Mouse (Mus musculus) MEL (cell line): ENCODE results near the gene Cacna1s. TPM values are rescaled to one million over a fixed set of nuclear protein-coding genes. Genes with fewer than 3 reads are reported as not detected.

Experiments used
- DNase-seq: peaks from one replicate; pipeline ENCODE4 v3.0.0; 2011; ENCODE audit warnings: low read depth, low spot score
- H3K27ac ChIP-seq: 2 replicates; pipeline ENCODE4 v1.5.1; 2012; ENCODE audit warnings: low read depth, mild to moderate bottlenecking, control low read depth, low read length, moderate library complexity; ENCODE audit not compliant: control insufficient read depth
- H3K27me3 ChIP-seq, 2 experiments: fragments of 150-350 bp in 1 of 2; sonication (generic) in 1 of 2; 2 replicates each; pipeline ENCODE4 v1.6.1; 2012; ENCODE audit warnings: low read length in 2 of 2, mild to moderate bottlenecking in 2 of 2, improper control_type of control experiment in 1 of 2, moderate library complexity in 1 of 2; ENCODE audit not compliant: insufficient read depth in 2 of 2, control insufficient read depth in 1 of 2
- H3K36me3 ChIP-seq, 2 experiments: 2 replicates each; pipeline ENCODE4 v1.6.1; 2012 to 2014; ENCODE audit warnings: low read length in 2 of 2, improper control_type of control experiment in 1 of 2, inconsistent platforms in 1 of 2, mild to moderate bottlenecking in 1 of 2; ENCODE audit not compliant: insufficient read depth in 2 of 2, control insufficient read depth in 1 of 2
- H3K4me1 ChIP-seq, 2 experiments: fragments of 150-350 bp in 1 of 2; sonication (generic) in 1 of 2; 2 replicates each; pipeline ENCODE4 v1.6.1; 2012; ENCODE audit warnings: low read length in 2 of 2, improper control_type of control experiment in 1 of 2, mild to moderate bottlenecking in 1 of 2; ENCODE audit not compliant: insufficient read depth in 2 of 2, control insufficient read depth in 1 of 2
- H3K4me3 ChIP-seq, 2 experiments: fragments of 150-350 bp in 1 of 2; sonication (generic) in 1 of 2; 2 replicates each; pipeline ENCODE4 v1.5.1; 2012; ENCODE audit warnings: low read depth in 2 of 2, low read length in 2 of 2, mild to moderate bottlenecking in 2 of 2, moderate library complexity in 2 of 2, control low read depth in 1 of 2, improper control_type of control experiment in 1 of 2; ENCODE audit not compliant: control insufficient read depth in 1 of 2, insufficient read depth in 1 of 2
- H3K79me2 ChIP-seq: 2 replicates; pipeline ENCODE4 v1.6.1; 2012; ENCODE audit warnings: mild to moderate bottlenecking, low read length, moderate library complexity; ENCODE audit not compliant: control insufficient read depth, poor library complexity, insufficient read depth
- H3K9ac ChIP-seq: 2 replicates; pipeline ENCODE4 v1.6.1; 2012; ENCODE audit warnings: low read depth, mild to moderate bottlenecking, control low read depth, low read length, moderate library complexity; ENCODE audit not compliant: control insufficient read depth, poor library complexity, severe bottlenecking
- H3K9me3 ChIP-seq: fragments of 150-350 bp; sonication (generic); replicated peaks from 2 replicates; pipeline ENCODE4 v1.6.1; 2012; ENCODE audit warnings: mild to moderate bottlenecking, low read length, improper control_type of control experiment, moderate library complexity; ENCODE audit not compliant: insufficient read depth
- BHLHE40 ChIP-seq: IDR thresholded peaks from 2 replicates; pipeline ENCODE4 v1.6.1; 2012; ENCODE audit warnings: low read depth, mild to moderate bottlenecking, inconsistent platforms, low read length, improper control_type of control experiment, borderline replicate concordance
- ELF1 ChIP-seq: IDR thresholded peaks from 2 replicates; pipeline ENCODE4 v1.6.1; 2014; ENCODE audit warnings: low read depth, mild to moderate bottlenecking, inconsistent platforms, low read length, improper control_type of control experiment, moderate library complexity
- JUND ChIP-seq: IDR thresholded peaks from 2 replicates; pipeline ENCODE4 v1.6.1; 2011; ENCODE audit warnings: low read depth, mild to moderate bottlenecking, improper control_type of control experiment, low read length
- MAFK ChIP-seq: IDR thresholded peaks from 2 replicates; pipeline ENCODE4 v1.6.1; 2011; ENCODE audit warnings: low read depth, mild to moderate bottlenecking, low read length, improper control_type of control experiment, borderline replicate concordance
- MAX ChIP-seq: IDR thresholded peaks from 2 replicates; pipeline ENCODE4 v1.6.1; 2011; ENCODE audit warnings: low read length, improper control_type of control experiment
- MXI1 ChIP-seq: IDR thresholded peaks from 2 replicates; pipeline ENCODE4 v1.6.1; 2011; ENCODE audit warnings: mild to moderate bottlenecking, low read depth, low read length, improper control_type of control experiment
- MYB ChIP-seq: IDR thresholded peaks from 2 replicates; pipeline ENCODE4 v1.6.1; 2011; ENCODE audit warnings: mild to moderate bottlenecking, low read depth, low read length, improper control_type of control experiment
- MYC ChIP-seq: IDR thresholded peaks from 2 replicates; pipeline ENCODE4 v1.6.1; 2011; ENCODE audit warnings: low read depth, mild to moderate bottlenecking, low read length, improper control_type of control experiment, moderate library complexity
- SIN3A ChIP-seq: IDR thresholded peaks from 2 replicates; pipeline ENCODE4 v1.6.1; 2012; ENCODE audit warnings: low read length, improper control_type of control experiment, inconsistent platforms
- TAL1 ChIP-seq: IDR thresholded peaks from 2 replicates; pipeline ENCODE4 v1.6.1; 2012; ENCODE audit warnings: mild to moderate bottlenecking, inconsistent platforms, low read length, moderate library complexity, mixed read lengths
- TBP ChIP-seq: IDR thresholded peaks from 2 replicates; pipeline ENCODE4 v1.8.0; 2011; ENCODE audit warnings: low read depth, low read length, improper control_type of control experiment
- TCF12 ChIP-seq: IDR thresholded peaks from 2 replicates; pipeline ENCODE4 v1.6.1; 2014; ENCODE audit warnings: low read depth, mild to moderate bottlenecking, inconsistent platforms, low read length, improper control_type of control experiment, moderate library complexity
- UBTF ChIP-seq: IDR thresholded peaks from 2 replicates; pipeline ENCODE4 v1.6.1; 2012; ENCODE audit warnings: low read depth, mild to moderate bottlenecking, inconsistent platforms, low read length, improper control_type of control experiment, moderate library complexity, borderline replicate concordance; ENCODE audit not compliant: insufficient read depth
- USF1 ChIP-seq: IDR thresholded peaks from 2 replicates; pipeline ENCODE4 v1.6.1; 2014; ENCODE audit warnings: low read depth, mild to moderate bottlenecking, inconsistent platforms, low read length, improper control_type of control experiment, moderate library complexity
- ZC3H11A ChIP-seq: IDR thresholded peaks from 2 replicates; pipeline ENCODE4 v1.6.1; 2012; ENCODE audit warnings: low read depth, mild to moderate bottlenecking, inconsistent platforms, low read length, improper control_type of control experiment
- ZKSCAN1 ChIP-seq: IDR thresholded peaks from 2 replicates; pipeline ENCODE4 v1.6.1; 2012; ENCODE audit warnings: low read depth, mild to moderate bottlenecking, inconsistent platforms, low read length, improper control_type of control experiment, moderate library complexity
- ZMIZ1 ChIP-seq: IDR thresholded peaks from 2 replicates; pipeline ENCODE4 v1.6.1; 2012; ENCODE audit warnings: low read depth, mild to moderate bottlenecking, inconsistent platforms, low read length, improper control_type of control experiment, moderate library complexity
- ZNF384 ChIP-seq: IDR thresholded peaks from 2 replicates; pipeline ENCODE4 v1.6.1; 2012; ENCODE audit warnings: low read depth, mild to moderate bottlenecking, inconsistent platforms, low read length, improper control_type of control experiment
- polyA plus RNA-seq, 2 experiments: library from polyadenylated mRNA; stranded (reverse) in 1 of 2; unstranded in 1 of 2; fragments of >175 nt in 1 of 2; fragments of >200 nt in 1 of 2; gene quantifications; 2 replicates each; pipeline versions ENCODE4 v1.2.1 to v1.2.4; 2012; ENCODE audit warnings: low replicate concordance in 2 of 2, low read depth in 1 of 2; ENCODE audit not compliant: insufficient read length in 2 of 2, insufficient read depth in 1 of 2, missing spikeins in 1 of 2
- total RNA-seq: library from RNA; depleted of rRNA; stranded (reverse); fragments of 300-350 nt; gene quantifications from 2 replicates; pipeline ENCODE4 v1.2.3, GENCODE M21; 2012

Gene Cacna1s
- total and polyA plus RNA-seq, 3 experiments: not detected

- Histone ChIP-seq H3K36me3 (no peaks in the 10 kb centered on the region; a peak in 1 of 4 replicates), H3K79me2 (no peaks in the 10 kb centered on the region), H3K27ac (no peak overlapping the region), H3K4me1 (peaks cover 0 to 10% of the 10 kb centered on the region in 2 experiments; a peak in 2 of 4 replicates), H3K27me3 (no peaks in the 10 kb centered on the region), H3K4me3 (no peak overlapping the region), H3K9ac (no peak overlapping the region), H3K9me3 (no peaks in the 10 kb centered on the region)
- no peak for DNase-seq
- TF ChIP-seq ZNF384: no peak
- TF ChIP-seq SIN3A: no peak
- no peak for TF ChIP-seq ZC3H11A
- TF ChIP-seq USF1: peak; percentile 52; the same call in 1 of the 2 replicates
Measured at GRCm38 (mm10) chr1:136117069-136117468, 64.5 kb downstream of the Cacna1s start.

- H3K4me1 ChIP-seq: peaks cover 0 to 10% of the 10 kb centered on the region in 2 experiments; a peak in 2 of 4 replicates
- H3K9me3 ChIP-seq: no peaks in the 10 kb centered on the region
- no peak overlapping the region for H3K4me3 ChIP-seq
- TF ChIP-seq TBP: no peak
- TF ChIP-seq MAFK: no peak
- TF ChIP-seq TAL1: no peak
- TF ChIP-seq MYC: no peak
- TF ChIP-seq ZMIZ1: no peak
- TF ChIP-seq TCF12: no peak
- no peak for TF ChIP-seq ZC3H11A
- no peak for TF ChIP-seq UBTF
- TF ChIP-seq BHLHE40: no peak
- no peak for TF ChIP-seq ELF1
- TF ChIP-seq MAX: no peak
- no peak for TF ChIP-seq ZKSCAN1
- no peak for TF ChIP-seq MXI1
- no peak for TF ChIP-seq JUND
- no peak for TF ChIP-seq MYB
- no peak overlapping the region for H3K27ac ChIP-seq
- peak; percentile 14 for DNase-seq
- H3K9ac ChIP-seq: no peak overlapping the region
- H3K36me3 ChIP-seq: no peaks in the 10 kb centered on the region; a peak in 1 of 4 replicates
- no peaks in the 10 kb centered on the region for H3K79me2 ChIP-seq
- H3K27me3 ChIP-seq: no peaks in the 10 kb centered on the region
Measured at GRCm38 (mm10) chr1:136118875-136119274, 66.3 kb downstream of the Cacna1s start.
